Mouse (Mus musculus) ovary, adult 2 months (tissue): Measurements from ENCODE around the gene Kdm5a. TPM values are rescaled to one million over a fixed set of nuclear protein-coding genes. Genes with fewer than 3 reads are reported as not detected.

Source experiments
- polyA plus RNA-seq: library from polyadenylated mRNA; depleted of rRNA; stranded (reverse); fragments of >200 nt; gene quantifications from 2 replicates; pipeline ENCODE4 v1.2.3, GENCODE M21; 2012; rRNA removed

Gene Kdm5a
- 2.8 and 3.3 TPM in 2 replicates for polyA plus RNA-seq

GRCm38 (mm10) chr6:120363688-120364522 is at the start of gene Kdm5a, which contains the start of gene Ccdc77:
Gene Kdm5a (plus strand): TSS chr6:120364124.
Gene Ccdc77 (minus strand): TSS chr6:120364374.

GRCm38 (mm10) chr6:120463086-120463871 is 99.4 kb downstream of the Kdm5a start, which contains the start of gene Il17ra:
Gene Il17ra (plus strand): TSS chr6:120463247.

GRCm38 (mm10) chr6:120493374-120494181 is 129.7 kb downstream of the Kdm5a start, which contains the start of gene Tmem121b:
Gene Tmem121b (minus strand): TSS chr6:120493807.

Other genes starting within 250 kb of the Kdm5a start
- 0.13 and 0.19 TPM in 2 replicates for gene D330020A13Rik, start 69.8 kb upstream of the Kdm5a start, polyA plus RNA-seq
- 2.0 and 2.7 TPM in 2 replicates for gene B4galnt3, start 69.6 kb upstream of the Kdm5a start, polyA plus RNA-seq
- gene Ccdc77, start 250 bp downstream of the Kdm5a start, polyA plus RNA-seq, result 2.6 and 3.2 TPM in 2 replicates
- 32.5 and 44.2 TPM in 2 replicates for gene Il17ra, start 99.1 kb downstream of the Kdm5a start, polyA plus RNA-seq
- gene Tmem121b, start 129.7 kb downstream of the Kdm5a start, polyA plus RNA-seq, result 0.38 and 0.56 TPM in 2 replicates
- 28.7 and 32.3 TPM in 2 replicates for gene Hdhd5, start 167.2 kb downstream of the Kdm5a start, polyA plus RNA-seq